Mouse (Mus musculus): ENCODE results near the gene Atp2a1. TPM values are rescaled to one million over a fixed set of nuclear protein-coding genes. Genes with fewer than 3 reads are reported as not detected.

The Atp2a1 gene
- polyA plus RNA-seq, 1 experiment from 2014 or later: 0.24 TPM

DNA sequence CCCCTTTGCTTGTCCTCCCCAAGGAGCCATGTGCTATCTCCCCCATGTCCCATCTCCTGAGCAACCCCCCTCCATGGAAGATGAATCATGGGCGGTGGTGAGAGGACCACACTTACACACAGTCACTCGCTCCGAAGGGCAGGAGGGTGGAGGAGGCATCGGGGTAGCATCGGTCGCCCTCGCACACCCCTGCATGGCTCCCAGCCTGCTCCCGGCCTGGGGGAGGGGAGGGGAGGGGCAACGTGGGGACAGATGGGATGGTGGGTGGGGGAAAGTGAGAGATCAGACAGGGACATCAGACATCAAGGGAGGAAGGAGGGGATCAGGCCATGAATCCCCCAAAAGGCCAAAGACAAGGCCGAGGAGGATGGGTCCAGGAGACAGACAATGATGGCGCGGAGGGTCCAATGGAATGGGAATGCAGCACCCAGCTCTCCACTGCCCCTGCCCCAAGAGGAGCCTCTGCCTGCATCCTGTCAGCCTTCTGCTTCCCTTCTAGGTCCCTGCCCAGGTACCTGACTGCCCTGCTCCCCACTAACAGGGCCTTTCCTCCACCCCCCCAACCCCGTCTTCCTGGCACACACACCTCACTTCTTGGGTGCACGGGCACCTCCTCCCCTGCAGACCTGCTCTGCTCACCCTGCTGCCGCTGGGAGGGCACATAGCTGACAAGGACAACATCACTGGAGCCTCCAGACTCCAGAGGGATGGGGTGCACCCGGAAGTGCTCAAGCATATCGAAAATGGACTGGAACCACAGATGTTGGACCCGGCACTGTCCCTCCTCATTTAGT is 5.1 kb upstream of the Atp2a1 start:
- peaks cover 66% of the 10 kb centered on the region for H3K36me3 ChIP-seq (ENCODE audit: control insufficient read depth, insufficient read depth, low read length)
- no peak overlapping the region for H3K4me3 ChIP-seq (ENCODE audit: low read depth, low read length)
- no peaks in the 10 kb centered on the region for H3K27me3 ChIP-seq (replicated peaks; ENCODE audit: control insufficient read depth, insufficient read depth, low read length)
- H3K4me2 ChIP-seq (ENCODE audit: low read length): no peak overlapping the region
- no peaks in the 10 kb centered on the region for H3K9me3 ChIP-seq (replicated peaks; ENCODE audit: control insufficient read depth, low read length)
- H3K9ac ChIP-seq (ENCODE audit: low read length): no peak overlapping the region
- WGBS: 94% methylated on average over 18 of the region's 18 CpGs
- no peak for DNase-seq (ENCODE audit: low spot score)
- no peak for ATAC-seq
- H3K27ac ChIP-seq (ENCODE audit: low read depth, low read length): no peak overlapping the region
- no peaks in the 10 kb centered on the region for H3K4me1 ChIP-seq (ENCODE audit: control insufficient read depth, insufficient read depth, low read length)

DNA sequence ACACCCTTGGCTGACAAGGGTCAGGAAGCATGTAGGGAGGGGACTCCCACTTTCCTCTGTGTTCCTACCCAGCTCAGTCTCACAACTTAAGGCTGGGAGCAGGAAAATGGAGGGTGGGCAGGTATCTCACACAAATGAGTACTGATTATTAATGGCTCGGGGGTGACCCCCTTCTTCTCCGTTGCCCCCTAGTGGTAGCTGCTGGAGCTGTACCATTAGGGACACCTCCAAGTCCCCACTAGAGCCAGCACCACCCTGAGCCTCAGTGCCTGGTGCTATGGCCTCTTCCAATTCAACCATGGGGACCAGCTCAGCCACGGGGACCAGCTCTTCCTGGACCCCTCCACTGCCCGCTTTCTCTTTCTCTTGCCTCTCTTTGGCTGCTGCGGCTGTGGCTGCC is 4.4 kb upstream of the Atp2a1 start:
- ATAC-seq: no peak
- peaks cover 59% of the 10 kb centered on the region for H3K36me3 ChIP-seq (ENCODE audit: control insufficient read depth, insufficient read depth, low read length)

DNA sequence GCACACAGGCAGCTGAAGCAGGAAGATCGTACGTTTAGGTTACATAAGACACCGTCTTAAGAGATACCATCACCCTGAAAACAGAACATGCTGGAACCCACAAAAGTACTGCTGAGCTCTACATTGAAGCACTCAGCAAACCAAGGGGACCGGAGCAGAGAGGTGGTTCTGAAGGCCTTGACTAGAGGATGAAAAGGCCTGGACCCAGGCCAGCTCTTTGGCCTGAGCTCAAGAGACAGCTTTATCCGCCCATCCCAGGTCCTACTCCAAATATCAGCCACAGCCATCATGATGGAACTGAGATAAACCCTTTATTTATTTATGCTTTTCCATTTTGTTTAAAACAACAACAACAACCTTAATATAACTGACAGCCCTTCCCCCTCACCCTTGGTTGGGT is 3.8 kb upstream of the Atp2a1 start:
- H3K9me3 ChIP-seq (replicated peaks; ENCODE audit: control insufficient read depth, low read length): no peaks in the 10 kb centered on the region
- WGBS: 91% methylated on average over 5 of the region's 5 CpGs
- DNase-seq (ENCODE audit: low spot score): no peak
- no peak overlapping the region for H3K27ac ChIP-seq (ENCODE audit: low read depth, low read length)
- H3K9ac ChIP-seq (ENCODE audit: low read length): no peak overlapping the region
- no peaks in the 10 kb centered on the region for H3K4me1 ChIP-seq (ENCODE audit: control insufficient read depth, insufficient read depth, low read length)
- peaks cover 54% of the 10 kb centered on the region for H3K36me3 ChIP-seq (ENCODE audit: control insufficient read depth, insufficient read depth, low read length)
- H3K27me3 ChIP-seq (replicated peaks; ENCODE audit: control insufficient read depth, insufficient read depth, low read length): no peaks in the 10 kb centered on the region
- no peak overlapping the region for H3K4me3 ChIP-seq (ENCODE audit: low read depth, low read length)
- no peak for ATAC-seq
- H3K4me2 ChIP-seq (ENCODE audit: low read length): no peak overlapping the region

More for the DNA sequence above, 4.4 kb upstream of the Atp2a1 start:
- no peak overlapping the region for H3K4me2 ChIP-seq (ENCODE audit: low read length)
- no peak overlapping the region for H3K4me3 ChIP-seq (ENCODE audit: low read depth, low read length)
- no peak overlapping the region for H3K9ac ChIP-seq (ENCODE audit: low read length)
- H3K4me1 ChIP-seq (ENCODE audit: control insufficient read depth, insufficient read depth, low read length): no peaks in the 10 kb centered on the region
- peak; percentile 27 for DNase-seq (ENCODE audit: low spot score)
- H3K9me3 ChIP-seq (replicated peaks; ENCODE audit: control insufficient read depth, low read length): no peaks in the 10 kb centered on the region
- no peaks in the 10 kb centered on the region for H3K27me3 ChIP-seq (replicated peaks; ENCODE audit: control insufficient read depth, insufficient read depth, low read length)
- WGBS: 64% methylated on average over 5 of the region's 5 CpGs
- H3K27ac ChIP-seq (ENCODE audit: low read depth, low read length): no peak overlapping the region

DNA sequence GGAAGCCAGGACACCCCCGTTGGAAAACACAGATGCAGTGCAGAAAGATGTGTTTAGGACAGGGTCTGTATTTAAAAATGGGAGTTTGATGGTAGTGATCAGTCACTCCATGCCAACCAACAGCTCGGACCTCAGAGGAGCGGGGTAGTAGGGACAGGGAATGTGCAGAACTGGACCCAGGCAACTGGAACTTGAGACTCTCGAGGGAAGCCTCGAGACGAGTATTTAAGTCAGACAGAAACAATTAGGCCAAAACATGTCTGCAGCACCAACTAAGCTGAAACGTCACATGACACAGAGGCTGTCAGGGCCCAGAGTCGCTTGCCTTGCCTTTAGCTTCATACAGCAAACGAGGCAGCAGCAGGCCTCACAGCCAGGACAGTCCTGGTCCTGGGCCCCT is 3.2 kb upstream of the Atp2a1 start:
- no peak for DNase-seq (ENCODE audit: low spot score)
- Histone ChIP-seq H3K27me3 (replicated peaks; ENCODE audit: control insufficient read depth, insufficient read depth, low read length) (no peaks in the 10 kb centered on the region), H3K9ac (ENCODE audit: low read length) (no peak overlapping the region), H3K36me3 (ENCODE audit: control insufficient read depth, insufficient read depth, low read length) (peaks cover 48% of the 10 kb centered on the region), H3K9me3 (replicated peaks; ENCODE audit: control insufficient read depth, low read length) (no peaks in the 10 kb centered on the region), H3K4me1 (ENCODE audit: control insufficient read depth, insufficient read depth, low read length) (no peaks in the 10 kb centered on the region), H3K27ac (ENCODE audit: low read depth, low read length) (no peak overlapping the region), H3K4me3 (ENCODE audit: low read depth, low read length) (no peak overlapping the region), H3K4me2 (ENCODE audit: low read length) (no peak overlapping the region)
- 74% methylated on average over 9 of the region's 9 CpGs for WGBS
- no peak for ATAC-seq

DNA sequence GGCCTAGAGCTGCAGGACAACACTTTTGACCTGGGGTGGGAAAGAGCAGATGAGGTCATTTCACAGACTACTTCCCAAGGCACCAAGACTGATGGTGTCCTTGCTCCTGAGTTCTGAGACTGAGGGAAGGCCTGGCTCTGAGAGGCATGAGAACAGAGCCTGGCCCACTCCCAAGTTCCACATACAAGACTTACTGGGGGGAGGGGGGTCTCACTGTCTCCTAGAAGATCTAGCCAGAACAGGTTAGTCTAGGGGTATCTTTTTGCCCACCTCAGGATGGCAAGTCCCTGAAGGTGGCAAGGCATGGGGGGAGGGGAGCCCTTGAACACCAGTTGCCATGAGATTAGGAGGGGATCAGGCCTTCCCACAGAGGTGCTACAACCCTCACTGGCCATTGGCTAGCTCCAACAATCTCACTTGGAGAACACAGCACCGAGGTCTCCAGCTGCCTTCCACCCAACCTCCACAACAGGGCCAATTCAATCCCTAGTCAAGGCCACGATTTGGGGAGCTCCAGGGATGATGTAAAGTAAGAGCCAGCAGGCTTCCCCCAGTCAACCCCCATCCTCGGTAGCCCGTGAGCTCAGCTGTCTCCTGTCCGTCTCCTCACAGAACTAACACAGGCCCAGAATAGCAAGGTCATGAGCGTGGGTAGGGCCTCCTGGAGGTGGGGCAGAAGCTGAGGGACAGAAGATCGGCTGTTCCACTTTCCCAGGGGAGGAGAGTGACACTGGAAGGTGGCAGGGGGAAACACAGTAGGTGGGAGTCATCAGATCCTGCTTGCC is 2.5 kb upstream of the Atp2a1 start:
- DNase-seq (ENCODE audit: low spot score) (no peak), ATAC-seq (no peak)
- H3K4me2 ChIP-seq (ENCODE audit: low read length): no peak overlapping the region
- WGBS: 63% methylated on average over 7 of the region's 7 CpGs
- H3K36me3 ChIP-seq (ENCODE audit: control insufficient read depth, insufficient read depth, low read length): peaks cover 41% of the 10 kb centered on the region
- H3K9ac ChIP-seq (ENCODE audit: low read length): no peak overlapping the region
- no peaks in the 10 kb centered on the region for H3K9me3 ChIP-seq (replicated peaks; ENCODE audit: control insufficient read depth, low read length)
- H3K4me3 ChIP-seq (ENCODE audit: low read depth, low read length): no peak overlapping the region
- no peaks in the 10 kb centered on the region for H3K27me3 ChIP-seq (replicated peaks; ENCODE audit: control insufficient read depth, insufficient read depth, low read length)
- no peak overlapping the region for H3K27ac ChIP-seq (ENCODE audit: low read depth, low read length)
- H3K4me1 ChIP-seq (ENCODE audit: control insufficient read depth, insufficient read depth, low read length): no peaks in the 10 kb centered on the region

DNA sequence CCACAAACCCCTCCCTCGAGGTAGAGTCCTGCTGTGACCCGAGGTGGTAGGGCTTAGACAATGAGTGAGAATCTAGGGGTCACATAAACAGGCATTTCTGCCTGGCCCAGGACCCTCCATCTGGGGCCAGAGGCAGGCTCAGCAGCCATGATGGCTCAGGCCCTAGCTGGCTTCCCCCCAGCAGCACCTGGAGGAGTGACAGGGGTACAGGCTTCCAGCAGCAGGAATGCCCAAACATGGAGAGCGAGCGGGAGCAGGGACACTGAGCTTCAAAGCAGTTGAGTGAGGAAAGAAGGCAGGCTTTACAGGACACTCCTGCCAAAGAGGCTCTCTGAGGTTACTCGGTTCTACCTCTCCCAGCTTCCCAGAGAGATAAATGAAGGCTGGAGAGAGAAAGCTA is 1.9 kb upstream of the Atp2a1 start:
- H3K4me3 ChIP-seq (ENCODE audit: low read depth, low read length): no peak overlapping the region
- H3K4me2 ChIP-seq (ENCODE audit: low read length): no peak overlapping the region
- H3K27ac ChIP-seq (ENCODE audit: low read depth, low read length): no peak overlapping the region
- H3K27me3 ChIP-seq (replicated peaks; ENCODE audit: control insufficient read depth, insufficient read depth, low read length): no peaks in the 10 kb centered on the region
- H3K9me3 ChIP-seq (replicated peaks; ENCODE audit: control insufficient read depth, low read length): no peaks in the 10 kb centered on the region
- WGBS: 49% methylated on average over 5 of the region's 5 CpGs
- H3K9ac ChIP-seq (ENCODE audit: low read length): no peak overlapping the region
- DNase-seq (ENCODE audit: low spot score): no peak
- peaks cover 37% of the 10 kb centered on the region for H3K36me3 ChIP-seq (ENCODE audit: control insufficient read depth, insufficient read depth, low read length)
- ATAC-seq: no peak
- no peaks in the 10 kb centered on the region for H3K4me1 ChIP-seq (ENCODE audit: control insufficient read depth, insufficient read depth, low read length)

DNA sequence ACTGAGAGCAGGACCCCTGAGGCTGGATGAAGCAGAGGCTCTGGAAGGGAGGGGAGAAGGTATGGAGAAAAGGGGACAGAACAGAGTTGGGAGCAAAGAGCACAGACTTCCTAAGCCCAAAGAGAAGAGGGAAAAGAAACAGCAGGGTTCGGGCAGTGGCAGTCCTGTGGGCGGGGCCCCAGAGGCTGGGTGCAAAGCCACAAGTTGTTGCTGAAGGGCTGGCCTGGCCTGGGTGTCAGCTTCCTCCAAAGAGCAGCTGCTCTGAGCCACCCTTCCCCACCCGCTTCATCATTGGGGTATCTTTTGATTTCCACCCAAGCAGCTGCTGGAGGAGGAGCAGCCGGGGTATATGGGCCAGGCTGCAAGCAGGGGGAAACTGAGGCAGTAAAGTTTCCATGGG is 1.2 kb upstream of the Atp2a1 start:
- 67% methylated on average over 4 of the region's 4 CpGs for WGBS
- Histone ChIP-seq H3K9me3 (replicated peaks; ENCODE audit: control insufficient read depth, low read length) (no peaks in the 10 kb centered on the region), H3K27ac (ENCODE audit: low read depth, low read length) (no peak overlapping the region), H3K36me3 (ENCODE audit: control insufficient read depth, insufficient read depth, low read length) (peaks cover 30% of the 10 kb centered on the region), H3K4me1 (ENCODE audit: control insufficient read depth, insufficient read depth, low read length) (no peaks in the 10 kb centered on the region), H3K9ac (ENCODE audit: low read length) (no peak overlapping the region), H3K4me3 (ENCODE audit: low read depth, low read length) (no peak overlapping the region), H3K27me3 (replicated peaks; ENCODE audit: control insufficient read depth, insufficient read depth, low read length) (no peaks in the 10 kb centered on the region), H3K4me2 (ENCODE audit: low read length) (no peak overlapping the region)
- no peak for ATAC-seq
- no peak for DNase-seq (ENCODE audit: low spot score)

DNA sequence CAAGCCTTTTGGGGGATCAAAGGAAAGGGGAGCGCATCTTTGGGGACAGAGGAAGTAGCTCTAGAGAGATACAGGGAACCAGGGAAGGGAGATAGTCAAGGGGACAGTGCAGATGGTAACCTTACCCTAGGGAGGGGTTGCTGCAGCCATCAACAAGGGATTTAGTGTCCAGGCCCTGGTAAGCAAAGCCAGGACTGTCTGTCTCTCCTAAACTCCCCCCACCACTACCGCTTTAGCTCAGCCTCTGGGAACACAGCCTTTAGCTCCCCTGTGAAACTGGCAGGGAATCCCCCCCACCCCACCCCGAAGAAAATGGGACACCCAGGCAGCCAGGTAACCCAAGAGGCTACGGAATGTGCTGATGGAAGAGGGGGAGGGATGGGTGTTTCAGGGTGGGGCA is 639 bp upstream of the Atp2a1 start:
- H3K36me3 ChIP-seq (ENCODE audit: control insufficient read depth, insufficient read depth, low read length): peaks cover 24% of the 10 kb centered on the region
- no peak overlapping the region for H3K9ac ChIP-seq (ENCODE audit: low read length)
- H3K4me2 ChIP-seq (ENCODE audit: low read length): no peak overlapping the region
- WGBS: 61% methylated on average over 4 of the region's 4 CpGs
- H3K27me3 ChIP-seq (replicated peaks; ENCODE audit: control insufficient read depth, insufficient read depth, low read length): no peaks in the 10 kb centered on the region
- no peaks in the 10 kb centered on the region for H3K4me1 ChIP-seq (ENCODE audit: control insufficient read depth, insufficient read depth, low read length)
- no peak overlapping the region for H3K27ac ChIP-seq (ENCODE audit: low read depth, low read length)
- H3K9me3 ChIP-seq (replicated peaks; ENCODE audit: control insufficient read depth, low read length): no peaks in the 10 kb centered on the region
- ATAC-seq (no peak), DNase-seq (ENCODE audit: low spot score) (no peak)
- no peak overlapping the region for H3K4me3 ChIP-seq (ENCODE audit: low read depth, low read length)

DNA sequence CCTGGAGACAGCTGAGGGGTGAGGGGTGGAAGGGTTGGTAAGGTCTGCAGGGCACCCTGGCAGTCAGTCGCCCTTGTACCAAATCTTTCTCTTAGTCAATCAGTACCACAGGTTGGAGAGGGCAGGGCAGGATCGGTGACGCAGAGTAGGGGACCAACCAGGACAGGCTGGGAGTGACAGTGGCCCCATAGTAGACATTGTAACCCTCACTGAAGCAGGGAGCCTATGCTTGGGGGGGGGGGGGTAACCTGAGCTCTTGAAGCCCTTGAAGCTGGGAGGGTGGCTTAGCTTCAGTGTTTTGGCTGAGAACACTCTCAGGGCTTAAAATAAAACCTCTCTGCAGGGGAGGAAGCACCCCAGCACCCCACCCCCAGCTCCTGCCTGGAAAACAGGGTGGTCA is 1.3 kb downstream of the Atp2a1 start:
- H3K27me3 ChIP-seq (replicated peaks; ENCODE audit: control insufficient read depth, insufficient read depth, low read length): no peaks in the 10 kb centered on the region
- 56% methylated on average over 3 of the region's 3 CpGs for WGBS
- H3K9me3 ChIP-seq (replicated peaks; ENCODE audit: control insufficient read depth, low read length): no peaks in the 10 kb centered on the region
- H3K36me3 ChIP-seq (ENCODE audit: control insufficient read depth, insufficient read depth, low read length): peaks cover 5% of the 10 kb centered on the region
- no peak for DNase-seq (ENCODE audit: low spot score)
- no peak overlapping the region for H3K9ac ChIP-seq (ENCODE audit: low read length)
- no peak overlapping the region for H3K27ac ChIP-seq (ENCODE audit: low read depth, low read length)
- ATAC-seq: no peak
- H3K4me3 ChIP-seq (ENCODE audit: low read depth, low read length): no peak overlapping the region
- no peaks in the 10 kb centered on the region for H3K4me1 ChIP-seq (ENCODE audit: control insufficient read depth, insufficient read depth, low read length)
- H3K4me2 ChIP-seq (ENCODE audit: low read length): no peak overlapping the region
